In genomic region chr17:91000389-91000788, GRCm38 (mm10) we compare ENCODE assay signal across 14 mouse cellular contexts.
"Had no signal": no experiment of that assay in that cellular context is flagged by ENCODE, and none has a peak within 500 bp of the region (broad histone marks: within the 10 kb centered on the region; RNA-seq: fewer than 3 reads in every experiment).

No protein-coding gene starts in this region.

- H3K9me3 ChIP-seq: liver, embryonic 13.5 days; megakaryocyte, embryonic 14.5 days; midbrain, embryonic 10.5 days; midbrain, embryonic 13.5 days; neural tube, embryonic 12.5 days; neural tube, embryonic 15.5 days had no signal

- H3K4me3 ChIP-seq: liver, embryonic 13.5 days; megakaryocyte, embryonic 14.5 days; midbrain, embryonic 10.5 days; midbrain, embryonic 13.5 days; neural tube, embryonic 12.5 days; neural tube, embryonic 15.5 days had no signal

- H3K4me1 ChIP-seq: liver, embryonic 13.5 days; neural tube, embryonic 15.5 days had no signal

- H3K36me3 ChIP-seq: liver, embryonic 13.5 days; midbrain, embryonic 10.5 days; midbrain, embryonic 13.5 days; neural tube, embryonic 12.5 days; neural tube, embryonic 15.5 days had no signal

- H3K9ac ChIP-seq: liver, embryonic 13.5 days; midbrain, embryonic 13.5 days; neural tube, embryonic 12.5 days; neural tube, embryonic 15.5 days had no signal

- H3K27ac ChIP-seq: kidney, postnatal 0 days; liver, embryonic 13.5 days; midbrain, embryonic 10.5 days; midbrain, embryonic 13.5 days; neural tube, embryonic 12.5 days had no signal

- H3K4me2 ChIP-seq: liver, embryonic 13.5 days; midbrain, embryonic 13.5 days; neural tube, embryonic 12.5 days; neural tube, embryonic 15.5 days had no signal

- ATAC-seq: intestine, postnatal 0 days; midbrain, embryonic 13.5 days had no signal

- H3K27me3 ChIP-seq: liver, embryonic 13.5 days; megakaryocyte, embryonic 14.5 days; midbrain, embryonic 13.5 days; neural tube, embryonic 12.5 days; neural tube, embryonic 15.5 days had no signal

- DNase-seq: kidney, adult 2 months; kidney, postnatal 25 days; liver, embryonic 13.5 days; lung, adult 2 months; lung, postnatal 4 days; retina, postnatal 1 day; thymus, postnatal 25 days had no signal
